Mouse (Mus musculus) C2C12 (cell line): ENCODE measurements around the gene Scpep1. TPM values are rescaled to one million over a fixed set of nuclear protein-coding genes. Genes with fewer than 3 reads are reported as not detected.

Experiments
- H3K27me3 ChIP-seq: one replicate; pipeline ENCODE4 v1.6.1; 2011; ENCODE audit not compliant: control insufficient read depth, insufficient read depth, insufficient read length
- H3K36me3 ChIP-seq: one replicate; pipeline ENCODE4 v1.6.1; 2011; ENCODE audit not compliant: control insufficient read depth, insufficient read depth
- H3K4me3 ChIP-seq: one replicate; pipeline ENCODE4 v1.5.1; 2011; ENCODE audit warnings: mild to moderate bottlenecking, control low read depth; ENCODE audit not compliant: poor library complexity, insufficient read depth, severe bottlenecking
- H3K79me2 ChIP-seq: one replicate; pipeline ENCODE4 v1.6.1; 2011; ENCODE audit not compliant: control insufficient read depth, insufficient read depth
- H3K79me3 ChIP-seq: one replicate; pipeline ENCODE4 v1.6.1; 2011; ENCODE audit warnings: low read depth, control low read depth
- H3ac ChIP-seq: one replicate; pipeline ENCODE3; 2011; ENCODE audit warnings: low read depth; ENCODE audit not compliant: control insufficient read depth, insufficient read length
- CEBPB ChIP-seq: IDR thresholded peaks from one replicate; pipeline ENCODE4 v1.6.1; 2011; ENCODE audit warnings: low read depth, mild to moderate bottlenecking, control low read depth, moderate library complexity
- CTCF ChIP-seq: IDR thresholded peaks from one replicate; pipeline ENCODE4 v1.5.1; 2011; ENCODE audit not compliant: control insufficient read depth, insufficient read depth, insufficient read length
- FOSL1 ChIP-seq: IDR thresholded peaks from one replicate; pipeline ENCODE4 v1.8.0; 2011; ENCODE audit warnings: mild to moderate bottlenecking, low read length; ENCODE audit not compliant: poor library complexity, insufficient read depth, severe bottlenecking
- MAX ChIP-seq: IDR thresholded peaks from one replicate; pipeline ENCODE4 v1.6.1; 2011; ENCODE audit warnings: mild to moderate bottlenecking, control low read depth
- MYOD1 ChIP-seq: IDR thresholded peaks from one replicate; pipeline ENCODE4 v1.6.1; 2011; ENCODE audit warnings: low read depth; ENCODE audit not compliant: control insufficient read depth, insufficient read length
- MYOG ChIP-seq: IDR thresholded peaks from one replicate; pipeline ENCODE4 v1.6.1; 2011; ENCODE audit not compliant: control insufficient read depth, insufficient read length; ENCODE audit errors: extremely low read depth
- USF1 ChIP-seq: IDR thresholded peaks from one replicate; pipeline ENCODE4 v1.6.1; 2011; ENCODE audit warnings: low read depth, mild to moderate bottlenecking, control low read depth, moderate library complexity
- polyA plus RNA-seq: library from polyadenylated mRNA; unstranded; fragments of >200 nt; fragmentation: generic; extraction: Trizol; gene quantifications from one replicate; pipeline ENCODE4 v1.2.1, GENCODE M21; 2012; ENCODE audit warnings: missing spikeins

Gene Scpep1
- polyA plus RNA-seq, 1 experiment, result 84.9 TPM

GRCm38 (mm10) chr11:88952117-88952516, 3.1 kb downstream of the Scpep1 start:
- no peak overlapping the region for H3ac ChIP-seq
- H3K79me3 ChIP-seq, result peaks cover 15% of the 10 kb centered on the region
- peaks cover 36% of the 10 kb centered on the region for H3K79me2 ChIP-seq
- no peak for TF ChIP-seq FOSL1
- H3K4me3 ChIP-seq, result no peak overlapping the region
- peaks cover 22% of the 10 kb centered on the region for H3K36me3 ChIP-seq
- no peaks in the 10 kb centered on the region for H3K27me3 ChIP-seq

DNA sequence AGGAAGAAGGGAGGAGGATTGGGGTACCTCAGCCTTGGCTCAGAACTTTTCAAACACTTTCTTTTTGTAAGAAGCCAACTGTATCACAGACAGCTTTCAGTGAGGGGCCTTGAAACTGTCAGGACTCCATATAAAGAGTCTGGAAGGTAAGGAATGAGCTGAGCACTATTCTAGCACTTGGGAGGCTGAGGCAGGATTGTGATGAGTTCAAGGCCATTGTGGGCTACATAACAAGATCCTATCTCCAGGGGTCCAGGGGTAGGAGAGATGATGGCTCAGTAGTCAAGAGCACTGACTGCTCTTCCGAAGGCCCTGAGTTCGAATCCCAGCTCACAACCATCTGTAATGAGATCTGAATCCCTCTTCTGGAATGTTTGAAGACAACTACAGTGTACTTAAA, 3.7 kb downstream of the Scpep1 start:
- H3ac ChIP-seq, result no peak overlapping the region
- H3K4me3 ChIP-seq, result no peak overlapping the region
- H3K79me2 ChIP-seq, result peaks cover 36% of the 10 kb centered on the region
- peaks cover 15% of the 10 kb centered on the region for H3K79me3 ChIP-seq
- H3K36me3 ChIP-seq, result peaks cover 23% of the 10 kb centered on the region
- no peaks in the 10 kb centered on the region for H3K27me3 ChIP-seq
- TF ChIP-seq CTCF (no peak), MYOD1 (no peak), MAX (no peak), CEBPB (no peak), USF1 (no peak), FOSL1 (no peak), MYOG (no peak)

DNA sequence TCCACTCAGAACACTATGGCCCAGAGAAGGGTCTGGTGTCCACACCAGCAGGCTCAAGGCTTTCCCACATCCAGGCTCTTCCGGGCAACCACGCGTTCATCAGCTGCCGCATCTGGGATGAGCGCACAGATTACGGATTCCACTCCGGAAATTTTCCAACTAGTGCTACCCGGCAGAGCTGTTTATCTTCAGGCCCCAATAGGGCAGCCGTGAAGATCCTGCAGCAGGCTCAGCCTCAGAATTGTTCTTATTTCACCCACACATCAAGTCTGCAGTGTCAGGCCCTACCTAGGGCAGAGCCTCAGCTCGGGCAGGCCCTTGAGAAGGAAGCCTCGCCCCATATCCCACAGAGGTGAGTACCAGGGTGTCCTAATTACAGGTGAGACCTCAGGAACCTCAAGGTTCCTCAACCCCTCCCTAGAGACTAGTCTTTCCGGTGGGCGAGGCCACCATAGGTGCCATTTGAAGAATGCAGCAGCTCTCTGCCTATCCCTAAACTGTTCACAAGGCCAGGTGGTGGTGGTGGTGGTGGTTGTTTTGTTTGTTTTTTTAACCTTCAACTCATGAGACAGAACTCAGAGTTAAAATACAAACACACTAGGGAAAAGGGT, 4.5 kb downstream of the Scpep1 start:
- TF ChIP-seq FOSL1 (no peak), MYOD1 (no peak), CTCF (no peak), CEBPB (no peak), MAX (no peak), USF1 (no peak), MYOG (no peak)
- Histone ChIP-seq H3K79me3 (peaks cover 15% of the 10 kb centered on the region), H3K27me3 (no peaks in the 10 kb centered on the region), H3ac (no peak overlapping the region), H3K4me3 (no peak overlapping the region), H3K79me2 (peaks cover 36% of the 10 kb centered on the region), H3K36me3 (peaks cover 27% of the 10 kb centered on the region)

DNA sequence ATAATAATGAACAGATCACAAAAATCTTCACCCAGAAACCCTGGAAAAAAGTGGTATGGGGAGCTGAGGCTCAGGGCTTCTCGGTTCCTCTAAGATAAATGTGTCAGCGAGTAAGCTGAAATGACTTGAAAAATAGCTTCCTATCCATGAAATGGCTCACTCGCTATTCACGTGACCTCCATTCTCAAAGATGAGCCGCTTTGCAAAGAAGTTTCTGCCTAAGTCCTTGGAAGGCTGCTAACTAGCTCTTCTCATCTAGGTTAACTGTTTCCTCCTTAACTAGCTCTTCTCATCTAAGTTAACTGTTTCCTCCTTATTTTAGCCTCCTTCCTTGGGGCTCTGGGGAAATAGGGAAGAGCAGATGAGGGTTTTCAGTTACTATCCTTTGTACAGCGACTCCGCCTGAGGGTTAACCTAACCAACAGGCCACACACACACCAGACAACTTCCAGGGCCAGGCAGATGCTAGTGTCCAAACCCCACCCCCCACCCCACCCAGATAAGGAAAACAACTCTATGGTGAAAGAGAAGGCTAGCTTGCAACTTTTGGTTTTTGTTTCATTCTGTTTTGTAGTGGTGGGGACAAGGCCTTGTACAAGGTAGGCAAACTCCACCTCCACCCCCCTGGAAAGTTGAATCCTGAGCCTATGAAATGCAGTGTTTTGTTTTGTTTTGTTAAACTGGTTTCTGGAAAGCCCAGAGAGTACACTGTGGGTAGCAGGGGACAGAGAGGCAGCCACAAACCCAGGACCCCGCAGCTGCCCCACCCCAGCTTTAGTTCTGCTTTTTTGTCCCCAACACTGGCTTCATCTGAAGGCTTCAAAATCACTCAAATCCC, 5.2 kb downstream of the Scpep1 start:
- H3K4me3 ChIP-seq, result no peak overlapping the region
- peaks cover 31% of the 10 kb centered on the region for H3K36me3 ChIP-seq

GRCm38 (mm10) chr11:88948896-88949295, 6.4 kb downstream of the Scpep1 start:
- Histone ChIP-seq H3K4me3 (no peak overlapping the region), H3ac (no peak overlapping the region), H3K36me3 (peaks cover 39% of the 10 kb centered on the region), H3K79me2 (peaks cover 26% of the 10 kb centered on the region), H3K79me3 (peaks cover 10% of the 10 kb centered on the region), H3K27me3 (no peaks in the 10 kb centered on the region)
- TF ChIP-seq CTCF, result no peak
- no peak for TF ChIP-seq MYOG
- TF ChIP-seq USF1, result no peak
- TF ChIP-seq MYOD1, result no peak
- no peak for TF ChIP-seq MAX
- no peak for TF ChIP-seq CEBPB
- TF ChIP-seq FOSL1, result no peak

More for the DNA sequence above, 5.2 kb downstream of the Scpep1 start:
- TF ChIP-seq FOSL1 (no peak), USF1 (no peak)
- peaks cover 15% of the 10 kb centered on the region for H3K79me3 ChIP-seq
- no peaks in the 10 kb centered on the region for H3K27me3 ChIP-seq
- no peak overlapping the region for H3ac ChIP-seq
- H3K79me2 ChIP-seq, result peaks cover 36% of the 10 kb centered on the region
